Mouse (Mus musculus): ENCODE data around the gene Rasl10b. TPM values are rescaled to one million over a fixed set of nuclear protein-coding genes. Genes with fewer than 3 reads are reported as not detected.

Rasl10b gene
- polyA plus RNA-seq (2012) = 0.09 TPM in 1 of 2 replicates, not detected in the other

DNA sequence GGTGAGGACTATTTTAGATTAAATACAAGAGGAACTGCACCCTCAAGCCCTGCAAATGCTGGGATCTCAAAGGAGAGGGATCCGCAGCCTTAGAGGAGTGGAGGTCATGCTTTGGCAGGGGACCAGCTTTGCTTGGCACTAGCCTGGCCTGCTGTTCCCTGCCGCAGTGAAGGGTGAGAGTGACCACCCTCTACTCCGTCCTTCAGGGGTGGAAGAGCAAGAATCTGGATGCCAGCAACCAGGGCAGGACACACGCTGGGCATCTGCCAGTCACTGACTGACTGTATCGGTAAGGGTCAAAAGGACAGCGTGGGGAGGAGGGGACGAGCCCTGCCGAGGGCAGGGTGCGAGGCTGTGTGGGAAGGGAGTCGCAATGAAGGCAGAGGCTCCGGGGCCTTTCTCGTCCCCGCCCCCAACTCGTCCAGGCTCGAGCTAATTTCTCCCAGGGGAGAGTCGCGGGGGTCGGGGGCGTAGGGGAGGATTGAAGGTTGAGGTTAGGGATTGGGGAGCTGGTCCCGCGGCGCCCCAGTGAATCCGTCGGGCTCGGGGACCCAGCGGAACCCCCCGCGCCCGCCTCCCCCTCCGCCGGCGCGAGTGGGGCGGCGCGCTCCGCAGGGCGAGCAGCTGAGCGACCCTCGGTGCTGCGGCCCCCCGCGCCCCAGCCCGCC lies at the start of gene Rasl10b:
Rasl10b (plus strand) TSS at position 51 of the 668 bp plus-strand sequence.

GRCm38 (mm10) chr11:83429355-83429754 lies 20.4 kb downstream of the Rasl10b start, which contains the start of gene Gas2l2:
Gas2l2 (minus strand) TSS chr11:83429455.

GRCm38 (mm10) chr11:83437377-83437776 lies 28.4 kb downstream of the Rasl10b start, which contains the start of gene 1700020L24Rik:
1700020L24Rik (plus strand) TSS chr11:83437677.

DNA sequence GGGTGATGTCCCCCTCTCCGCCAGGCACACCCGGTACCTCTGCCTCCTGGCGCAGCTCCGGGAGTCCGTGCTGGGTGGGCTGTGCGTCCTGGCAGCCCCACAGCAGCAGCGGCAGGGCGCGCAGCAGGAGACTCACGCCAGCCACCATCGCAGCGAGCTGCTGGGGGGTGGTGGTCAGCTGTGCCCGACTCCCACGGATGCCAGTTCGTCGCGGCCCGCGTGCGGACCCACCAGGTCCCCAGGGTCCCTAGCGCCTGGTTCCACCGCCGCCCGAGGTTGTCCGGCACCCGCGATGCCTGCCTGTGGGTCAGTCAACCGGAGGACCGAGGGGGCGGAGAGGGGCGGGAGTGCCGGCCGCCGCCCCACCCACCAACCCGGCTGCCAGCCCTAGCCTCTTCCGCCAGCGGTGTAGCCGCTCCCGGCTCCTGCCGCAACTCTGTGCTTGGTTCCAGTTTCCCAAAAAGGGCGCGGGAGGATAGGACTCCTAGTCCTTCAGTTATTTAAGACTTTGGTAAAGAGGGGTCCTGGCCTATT lies 53.8 kb downstream of the Rasl10b start, which contains the start of gene Mmp28:
Mmp28 (minus strand) TSS at position 361 of the 534 bp plus-strand sequence.

Other genes starting within 250 kb of the Rasl10b start
- 0.51 and 0.84 TPM in 2 replicates for gene Slfn4, start 234.0 kb upstream of the Rasl10b start, polyA plus RNA-seq (2012)
- 0.42 and 0.65 TPM in 2 replicates for gene Slfn3, start 217.8 kb upstream of the Rasl10b start, polyA plus RNA-seq (2012)
- gene Slfn14, start 122.4 kb upstream of the Rasl10b start, polyA plus RNA-seq (2012) = 0.04 TPM in 1 of 2 replicates, not detected in the other
- 18.7 and 20.2 TPM in 2 replicates for gene Ap2b1, start 110.1 kb upstream of the Rasl10b start, polyA plus RNA-seq (2012)
- gene Pex12, start 106.6 kb upstream of the Rasl10b start, polyA plus RNA-seq (2012) = 3.7 TPM in 2 replicates
- 0.14 and 0.16 TPM in 2 replicates for gene Gas2l2, start 20.3 kb downstream of the Rasl10b start, polyA plus RNA-seq (2012)
- 42.9 and 59.0 TPM in 2 replicates for gene 1700020L24Rik, start 28.5 kb downstream of the Rasl10b start, polyA plus RNA-seq (2012)
- gene Mmp28, start 53.9 kb downstream of the Rasl10b start, polyA plus RNA-seq (2012) = 6.5 and 12.1 TPM in 2 replicates
- gene Taf15, start 63.9 kb downstream of the Rasl10b start, polyA plus RNA-seq (2012) = 184 and 301 TPM in 2 replicates
- 0.02 TPM in 1 of 2 replicates, not detected in the other for gene Heatr9, start 113.0 kb downstream of the Rasl10b start, polyA plus RNA-seq (2012)
- 15.6 and 16.3 TPM in 2 replicates for gene Ccl5, start 121.4 kb downstream of the Rasl10b start, polyA plus RNA-seq (2012)
- gene Ccl9, start 169.5 kb downstream of the Rasl10b start, polyA plus RNA-seq (2012) = 4.0 and 6.2 TPM in 2 replicates
- 5.9 and 13.8 TPM in 2 replicates for gene Ccl6, start 183.9 kb downstream of the Rasl10b start, polyA plus RNA-seq (2012)
- gene Rpl9-ps1, start 236.5 kb downstream of the Rasl10b start, polyA plus RNA-seq (2012) = not detected in 2 replicates
- gene Ccl3, start 240.2 kb downstream of the Rasl10b start, polyA plus RNA-seq (2012) = 59.9 and 76.6 TPM in 2 replicates